Mouse (Mus musculus) thymus, postnatal 10 days (tissue): ENCODE data around the gene Cux2.

ENCODE experiments used
- DNase-seq, 2 experiments: peaks; one replicate each; pipeline ENCODE4 v3.0.0; 2021; ENCODE audit warnings: low spot score in 2 of 2

Cux2 gene

GRCm38 (mm10) chr5:121919216-121919615, 130.7 kb downstream of the Cux2 start:
- DNase-seq: no peak

- no peak for DNase-seq
These were observed 133.1 kb downstream of the Cux2 start for GRCm38 (mm10) chr5:121916813-121917212.

- DNase-seq: no peak
These were observed 135.9 kb downstream of the Cux2 start for GRCm38 (mm10) chr5:121913999-121914398.

GRCm38 (mm10) chr5:121909226-121909985, 140.5 kb downstream of the Cux2 start:
- no peak for DNase-seq

GRCm38 (mm10) chr5:121905671-121906070, 144.2 kb downstream of the Cux2 start:
- no peak for DNase-seq

GRCm38 (mm10) chr5:121904799-121905198, 145.1 kb downstream of the Cux2 start:
- DNase-seq: no peak

- no peak for DNase-seq
These were observed 146.8 kb downstream of the Cux2 start for GRCm38 (mm10) chr5:121902809-121903745.

- DNase-seq: no peak
These were observed 154.7 kb downstream of the Cux2 start for GRCm38 (mm10) chr5:121895117-121895756.

- no peak for DNase-seq
These were observed 155.3 kb downstream of the Cux2 start for GRCm38 (mm10) chr5:121894647-121895046.

- peak in 1 of 2 experiments; percentile 14 for DNase-seq
These were observed 156.3 kb downstream of the Cux2 start for GRCm38 (mm10) chr5:121893581-121893980.

GRCm38 (mm10) chr5:121892281-121892680, 157.6 kb downstream of the Cux2 start:
- DNase-seq: no peak

GRCm38 (mm10) chr5:121890925-121891324, 159.0 kb downstream of the Cux2 start:
- DNase-seq: no peak

- DNase-seq: no peak
These were observed 160.0 kb downstream of the Cux2 start for GRCm38 (mm10) chr5:121889819-121890362.

GRCm38 (mm10) chr5:121889375-121889774, 160.5 kb downstream of the Cux2 start:
- DNase-seq: no peak

- no peak for DNase-seq
These were observed 166.5 kb downstream of the Cux2 start for GRCm38 (mm10) chr5:121883356-121883755.

- DNase-seq: peak in 1 of 2 experiments; percentile 54
These were observed 170.7 kb downstream of the Cux2 start for GRCm38 (mm10) chr5:121879211-121879610.

- DNase-seq: no peak
These were observed 171.2 kb downstream of the Cux2 start for GRCm38 (mm10) chr5:121878703-121879102.

GRCm38 (mm10) chr5:121876901-121877300, 173.0 kb downstream of the Cux2 start:
- DNase-seq: no peak

- no peak for DNase-seq
These were observed 174.9 kb downstream of the Cux2 start for GRCm38 (mm10) chr5:121875041-121875440.

- DNase-seq: peak in 1 of 2 experiments; percentile 66
These were observed 177.7 kb downstream of the Cux2 start for GRCm38 (mm10) chr5:121872158-121872557.

GRCm38 (mm10) chr5:121871515-121872030, 178.3 kb downstream of the Cux2 start:
- DNase-seq: no peak

GRCm38 (mm10) chr5:121870832-121871231, 179.1 kb downstream of the Cux2 start:
- no peak for DNase-seq
